Mouse (Mus musculus) ES-E14 (cell line): ENCODE measurements around the gene Slc5a1. TPM values are rescaled to one million over a fixed set of nuclear protein-coding genes. Genes with fewer than 3 reads are reported as not detected.

ENCODE experiments used
- DNase-seq: peaks from one replicate; pipeline ENCODE4 v3.0.0-alpha.2; 2013; ENCODE audit warnings: low read depth, low spot score
- H3K27ac ChIP-seq: 2 replicates; pipeline ENCODE4 v1.5.1; 2012; ENCODE audit warnings: low read depth, mild to moderate bottlenecking, low read length, moderate library complexity, mixed read lengths; ENCODE audit not compliant: poor library complexity, insufficient read depth, severe bottlenecking
- H3K36me3 ChIP-seq: 2 replicates; pipeline ENCODE4 v1.6.1; 2012; ENCODE audit warnings: mild to moderate bottlenecking, low read length, moderate library complexity, mixed read lengths; ENCODE audit not compliant: control insufficient read depth, poor library complexity, insufficient read depth, severe bottlenecking
- H3K4me1 ChIP-seq, 2 experiments: fragments of 150-350 bp in 1 of 2; sonication (generic) in 1 of 2; 2 replicates each; pipeline ENCODE4 v1.6.1; 2012; ENCODE audit warnings: low read length in 2 of 2, mild to moderate bottlenecking in 1 of 2, mixed read lengths in 1 of 2; ENCODE audit not compliant: control insufficient read depth in 2 of 2, insufficient read depth in 2 of 2, poor library complexity in 1 of 2
- H3K4me3 ChIP-seq, 2 experiments: fragments of 150-350 bp in 1 of 2; sonication (generic) in 1 of 2; 2 replicates each; pipeline ENCODE4 v1.5.1; 2012; ENCODE audit warnings: low read length in 2 of 2, low read depth in 1 of 2, mild to moderate bottlenecking in 1 of 2, mixed read lengths in 1 of 2; ENCODE audit not compliant: insufficient read depth in 1 of 2, poor library complexity in 1 of 2, severe bottlenecking in 1 of 2
- H3K9ac ChIP-seq: 2 replicates; pipeline ENCODE4 v1.6.1; 2012; ENCODE audit warnings: low read depth, mild to moderate bottlenecking, low read length, mixed read lengths; ENCODE audit not compliant: poor library complexity, insufficient read depth, severe bottlenecking
- H3K9me3 ChIP-seq: fragments of 150-350 bp; sonication (generic); 2 replicates; pipeline ENCODE4 v1.6.1; 2012; ENCODE audit warnings: low read depth, mild to moderate bottlenecking, low read length; ENCODE audit not compliant: control insufficient read depth, insufficient read depth
- CHD2 ChIP-seq: IDR thresholded peaks from 2 replicates; pipeline ENCODE4 v1.6.1; 2014; ENCODE audit warnings: mild to moderate bottlenecking, low read depth, low read length, inconsistent platforms
- HCFC1 ChIP-seq: IDR thresholded peaks from 2 replicates; pipeline ENCODE4 v1.6.1; 2012; ENCODE audit warnings: low read length, inconsistent platforms, borderline replicate concordance; ENCODE audit not compliant: insufficient read depth
- MAFK ChIP-seq: IDR thresholded peaks from 2 replicates; pipeline ENCODE4 v1.6.1; 2014; ENCODE audit warnings: mild to moderate bottlenecking, low read depth, low read length, inconsistent platforms; ENCODE audit not compliant: insufficient read depth
- ZC3H11A ChIP-seq: IDR thresholded peaks from 2 replicates; pipeline ENCODE4 v1.6.1; 2012; ENCODE audit warnings: low read depth, mild to moderate bottlenecking, inconsistent platforms, low read length, borderline replicate concordance
- ZNF384 ChIP-seq: IDR thresholded peaks from 2 replicates; pipeline ENCODE4 v1.6.1; 2012; ENCODE audit warnings: low read depth, low read length, inconsistent platforms
- in situ Hi-C, 2 experiments: fragments of 600-800 bp; cut with MboI; formaldehyde crosslinking; loops; one replicate each; pipeline ENCODE4 v1.15.1; 2025; ENCODE audit warnings: low sequenced_read_pairs in 2 of 2, inconsistent platforms in 1 of 2; ENCODE audit not compliant: unreplicated experiment in 2 of 2
- total RNA-seq: library from RNA; depleted of rRNA; stranded (reverse); fragments of 300-350 nt; gene quantifications from 2 replicates; pipeline ENCODE4 v1.2.3, GENCODE M21; 2012

Slc5a1 gene
- total RNA-seq, 1 experiment, result 4.0 TPM

DNA sequence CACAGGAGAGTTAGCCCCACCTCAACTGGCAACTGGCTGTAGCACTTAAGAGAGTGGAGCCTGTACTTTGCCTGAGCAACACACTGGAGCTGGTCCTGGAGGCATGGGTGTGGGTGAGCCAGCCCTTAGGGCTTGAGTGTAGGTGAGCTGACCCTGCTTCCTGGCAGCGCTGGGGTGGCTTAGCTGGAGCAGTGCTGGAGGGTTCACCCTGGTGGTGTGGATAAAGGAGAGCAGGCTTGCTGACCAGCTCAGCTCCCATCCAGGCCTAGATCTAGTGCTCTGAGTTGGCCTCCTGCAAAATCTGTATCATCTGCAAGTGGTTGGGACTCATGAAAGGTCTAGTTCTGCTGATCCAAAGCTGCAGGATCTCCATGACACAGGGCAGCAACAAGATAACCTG is 21.1 kb upstream of the Slc5a1 start:
- Histone ChIP-seq H3K27ac (no peak overlapping the region), H3K9ac (no peak overlapping the region), H3K4me3 (no peak overlapping the region), H3K4me1 (no peaks in the 10 kb centered on the region), H3K9me3 (no peaks in the 10 kb centered on the region), H3K36me3 (no peaks in the 10 kb centered on the region)
- DNase-seq, result no peak
- TF ChIP-seq ZNF384 (no peak), MAFK (no peak), CHD2 (no peak), HCFC1 (no peak), ZC3H11A (no peak)
- in situ Hi-C loops, result no loop called here

DNA sequence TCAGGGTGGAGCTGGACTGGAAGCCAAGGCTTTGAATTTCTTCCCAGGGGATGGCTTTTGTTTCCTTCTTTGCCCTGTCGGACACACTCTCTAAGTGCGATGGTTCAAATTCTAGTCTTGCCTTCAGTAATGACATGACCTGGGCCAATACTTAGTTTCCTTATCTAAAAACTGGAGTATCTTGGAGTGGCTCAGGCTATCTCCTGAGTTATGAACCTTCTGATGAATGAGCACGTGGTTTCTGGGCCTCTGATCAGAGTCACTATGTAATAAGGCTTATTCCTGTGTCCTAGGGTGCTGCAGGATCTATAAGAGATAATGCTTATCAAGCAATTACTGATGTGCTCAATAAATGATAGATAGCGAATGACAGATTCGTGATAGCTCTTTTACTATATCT is 19.4 kb upstream of the Slc5a1 start:
- H3K9me3 ChIP-seq, result no peaks in the 10 kb centered on the region
- no peak overlapping the region for H3K4me3 ChIP-seq
- H3K9ac ChIP-seq, result no peak overlapping the region
- in situ Hi-C loops, result no loop called here
- H3K4me1 ChIP-seq, result no peaks in the 10 kb centered on the region
- no peak overlapping the region for H3K27ac ChIP-seq
- H3K36me3 ChIP-seq, result no peaks in the 10 kb centered on the region
- no peak for TF ChIP-seq ZNF384
- no peak for TF ChIP-seq CHD2
- TF ChIP-seq ZC3H11A, result no peak
- TF ChIP-seq MAFK, result no peak
- DNase-seq, result no peak

DNA sequence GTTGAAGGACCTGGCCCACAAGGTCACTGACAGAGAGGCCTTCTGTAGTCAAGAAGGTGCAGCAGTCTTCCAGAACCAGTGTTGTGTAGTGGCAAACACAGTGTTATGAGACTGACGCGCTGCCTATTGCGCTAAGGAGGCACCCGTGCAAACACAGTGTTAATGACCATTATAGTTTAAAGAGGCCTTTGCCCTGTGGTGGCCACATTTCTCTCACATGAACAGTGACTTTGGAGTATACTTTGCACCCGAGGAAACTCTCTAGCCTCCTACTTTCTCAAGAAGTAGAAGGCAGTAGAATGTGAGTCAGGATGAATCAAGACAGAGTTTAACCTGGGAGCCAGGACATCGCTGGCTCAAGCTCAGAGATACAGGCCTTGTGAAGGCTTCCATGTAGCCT is 12.7 kb upstream of the Slc5a1 start:
- no peak overlapping the region for H3K9ac ChIP-seq
- TF ChIP-seq MAFK (no peak), ZNF384 (no peak), ZC3H11A (no peak), HCFC1 (no peak), CHD2 (no peak)
- H3K27ac ChIP-seq, result no peak overlapping the region
- in situ Hi-C loops, result no loop called here
- H3K4me1 ChIP-seq, result no peaks in the 10 kb centered on the region
- H3K9me3 ChIP-seq, result no peaks in the 10 kb centered on the region
- no peak overlapping the region for H3K4me3 ChIP-seq
- H3K36me3 ChIP-seq, result no peaks in the 10 kb centered on the region
- no peak for DNase-seq

DNA sequence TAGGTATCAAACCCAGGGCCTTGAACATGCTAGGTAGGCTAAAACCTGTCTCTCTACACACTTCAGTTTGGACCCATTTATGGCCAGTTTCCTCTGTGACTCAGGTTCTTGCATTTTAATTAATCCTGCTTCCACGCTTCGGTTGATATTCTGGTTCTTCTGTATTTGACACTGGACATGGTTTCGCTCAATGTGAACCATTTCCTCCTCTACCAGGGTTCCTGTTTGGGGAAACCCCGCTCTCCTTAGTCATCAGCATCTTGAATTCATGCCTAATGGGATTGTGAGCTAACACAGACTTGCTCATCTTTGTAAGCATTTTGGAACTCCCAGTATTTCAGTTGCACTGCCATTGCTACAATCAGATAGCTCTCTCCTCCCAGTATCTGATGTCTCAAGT is 8.7 kb upstream of the Slc5a1 start:
- TF ChIP-seq HCFC1, result no peak
- no peak for TF ChIP-seq ZNF384
- no peak for TF ChIP-seq MAFK
- no peak for TF ChIP-seq ZC3H11A
- TF ChIP-seq CHD2, result no peak
- H3K36me3 ChIP-seq, result no peaks in the 10 kb centered on the region
- no peaks in the 10 kb centered on the region for H3K4me1 ChIP-seq
- no peak for DNase-seq
- no peaks in the 10 kb centered on the region for H3K9me3 ChIP-seq
- H3K27ac ChIP-seq, result no peak overlapping the region
- in situ Hi-C loops, result no loop called here
- H3K9ac ChIP-seq, result no peak overlapping the region
- no peak overlapping the region for H3K4me3 ChIP-seq
